Mouse (Mus musculus) midbrain, embryonic 10.5 days (tissue): Measurements from ENCODE around the gene Usp3. TPM values are rescaled to one million over a fixed set of nuclear protein-coding genes. Genes with fewer than 3 reads are reported as not detected.

Experiments used
- DNase-seq: peaks from one replicate; pipeline ENCODE4 v3.0.0-alpha.2; 2017; ENCODE audit warnings: low spot score
- H3K27ac ChIP-seq: fragments of 300-500 bp; sonication (generic); replicated peaks from 2 replicates; pipeline ENCODE4 v1.5.1; 2016; ENCODE audit warnings: mild to moderate bottlenecking
- H3K27me3 ChIP-seq: fragments of 300-500 bp; sonication (generic); 2 replicates; pipeline ENCODE4 v1.6.1; 2016; ENCODE audit warnings: low read depth, mild to moderate bottlenecking; ENCODE audit not compliant: poor library complexity, severe bottlenecking
- H3K36me3 ChIP-seq: fragments of 300-500 bp; sonication (generic); 2 replicates; pipeline ENCODE4 v1.6.1; 2016; ENCODE audit warnings: mild to moderate bottlenecking, moderate library complexity
- H3K4me1 ChIP-seq: fragments of 300-500 bp; sonication (generic); 2 replicates; pipeline ENCODE4 v1.6.1; 2016
- H3K4me3 ChIP-seq: fragments of 300-500 bp; sonication (generic); 2 replicates; pipeline ENCODE4 v1.5.1; 2016; ENCODE audit warnings: mild to moderate bottlenecking, moderate library complexity
- H3K9me3 ChIP-seq: fragments of 300-500 bp; sonication (generic); replicated peaks from 2 replicates; pipeline ENCODE4 v1.6.1; 2016; ENCODE audit warnings: mild to moderate bottlenecking
- WGBS: fragments of 180-500 bp; shearing (Covaris S2); methylation state at CpG from one replicate; pipeline ENCODE4 v1.1.7; 2016; 5-methylcytosine and 5-hydroxymethylcytosine counted together
- polyA plus RNA-seq: library from polyadenylated mRNA; unstranded; fragments of >200 nt; fragmentation: Nextera tagmentation; extraction: Ambion mirVana; gene quantifications from 2 replicates; pipeline ENCODE4 v1.2.1, GENCODE M21; 2016

The Usp3 gene
- polyA plus RNA-seq, 1 experiment from 2014 or later = 88.1 TPM

- 92% methylated on average over 3 of the region's 3 CpGs for WGBS
- no peaks in the 10 kb centered on the region for H3K27me3 ChIP-seq
- H3K4me3 ChIP-seq = no peak overlapping the region
- H3K9me3 ChIP-seq = no peaks in the 10 kb centered on the region
- no peaks in the 10 kb centered on the region for H3K4me1 ChIP-seq
- H3K36me3 ChIP-seq = peaks cover 91% of the 10 kb centered on the region
- no peak for DNase-seq
- no peak overlapping the region for H3K27ac ChIP-seq
Measured at GRCm38 (mm10) chr9:66483429-66483828, 109.5 kb downstream of the Usp3 start.

GRCm38 (mm10) chr9:66477785-66478184 is 115.2 kb downstream of the Usp3 start:
- Histone ChIP-seq H3K27ac (no peak overlapping the region), H3K4me1 (no peaks in the 10 kb centered on the region), H3K36me3 (peaks cover 87% of the 10 kb centered on the region), H3K9me3 (no peaks in the 10 kb centered on the region), H3K4me3 (no peak overlapping the region), H3K27me3 (no peaks in the 10 kb centered on the region)
- WGBS = 89% methylated on average over 2 of the region's 2 CpGs
- DNase-seq = no peak

DNA sequence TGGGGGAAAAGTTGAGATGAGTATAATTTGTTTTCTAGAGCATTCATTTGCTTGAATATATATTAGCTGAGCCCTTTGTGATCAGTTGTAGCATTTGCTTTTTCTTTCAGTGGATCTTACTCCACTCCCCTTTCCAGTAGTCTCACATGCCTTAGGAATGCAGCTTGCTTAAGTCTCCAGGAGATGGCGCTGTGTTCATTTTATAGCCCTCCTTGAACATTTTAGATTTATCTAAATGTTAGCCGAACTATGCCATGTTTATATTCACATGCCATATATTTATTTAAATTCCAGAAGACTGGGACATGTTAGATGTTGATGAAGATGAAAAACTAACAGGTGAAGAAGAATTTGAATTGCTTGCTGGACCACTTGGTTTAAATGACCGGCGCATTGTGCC is 127.9 kb downstream of the Usp3 start:
- no peaks in the 10 kb centered on the region for H3K9me3 ChIP-seq
- 63% methylated on average over 4 of the region's 4 CpGs for WGBS
- peaks cover 70% of the 10 kb centered on the region for H3K36me3 ChIP-seq
- DNase-seq = no peak
- no peaks in the 10 kb centered on the region for H3K27me3 ChIP-seq
- no peak overlapping the region for H3K4me3 ChIP-seq
- H3K27ac ChIP-seq = no peak overlapping the region
- H3K4me1 ChIP-seq = no peaks in the 10 kb centered on the region

Other genes starting within 250 kb of the Usp3 start
- gene Herc1, start 242.7 kb downstream of the Usp3 start, polyA plus RNA-seq = 26.1 and 30.8 TPM in 2 replicates
- 1.5 TPM in 2 replicates for gene Fbxl22, start 78.5 kb downstream of the Usp3 start, polyA plus RNA-seq
- 0.93 and 1.5 TPM in 2 replicates for gene Car12, start 120.5 kb upstream of the Usp3 start, polyA plus RNA-seq
- 11.1 and 13.6 TPM in 2 replicates for gene Aph1b, start 202.3 kb upstream of the Usp3 start, polyA plus RNA-seq
- 0.28 and 0.40 TPM in 2 replicates for gene Gm10647, start 203.9 kb upstream of the Usp3 start, polyA plus RNA-seq
- 1.1 and 1.4 TPM in 2 replicates for gene Aph1c, start 241.6 kb upstream of the Usp3 start, polyA plus RNA-seq